Mouse (Mus musculus): Measurements from ENCODE around the gene Ly6g5b. TPM values are rescaled to one million over a fixed set of nuclear protein-coding genes. Genes with fewer than 3 reads are reported as not detected.

The Ly6g5b gene
- polyA plus RNA-seq, 1 experiment from 2014 or later: 0.66 TPM

DNA sequence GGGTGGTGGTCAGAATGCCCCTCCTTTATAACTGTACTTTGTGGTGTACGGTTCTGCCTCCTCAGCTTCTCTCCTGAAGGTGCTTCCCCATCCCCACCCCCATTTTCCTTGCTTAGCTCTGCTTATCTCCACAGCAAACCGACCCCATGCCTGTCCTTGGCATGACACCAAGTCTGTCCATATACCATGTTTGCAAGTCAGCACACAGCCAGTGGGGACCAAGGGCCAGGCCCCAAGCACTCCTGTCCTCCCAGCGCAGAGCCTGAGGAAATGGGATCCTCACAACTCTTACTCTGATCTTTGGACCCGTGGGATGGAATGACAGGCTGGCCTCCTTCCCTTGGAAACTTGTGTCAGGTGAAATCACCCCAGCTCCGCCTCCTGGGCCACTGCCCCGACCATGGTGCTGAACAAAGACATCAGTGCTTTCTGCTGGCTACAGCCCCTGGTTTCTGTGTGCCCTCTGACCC lies 12.0 kb downstream of the Ly6g5b start:
- Histone ChIP-seq H3K9ac (ENCODE audit: low read depth, low read length) (peak overlapping the region; percentile 41), H3K36me3 (ENCODE audit: control insufficient read depth, insufficient read depth, low read length) (peaks cover 16% of the 10 kb centered on the region), H3K4me2 (ENCODE audit: low read depth, low read length) (no peak overlapping the region), H3K9me3 (ENCODE audit: control insufficient read depth, low read length) (no peaks in the 10 kb centered on the region), H3K27me3 (replicated peaks; ENCODE audit: control insufficient read depth, insufficient read depth, low read length) (no peaks in the 10 kb centered on the region), H3K4me3 (ENCODE audit: low read length) (no peak overlapping the region), H3K27ac (ENCODE audit: low read length) (peak overlapping the region; percentile 85), H3K4me1 (ENCODE audit: control insufficient read depth, insufficient read depth, low read length) (peaks cover 28% of the 10 kb centered on the region)
- WGBS: 53% methylated on average over 6 of the region's 6 CpGs
- peak; percentile 77 for ATAC-seq

DNA sequence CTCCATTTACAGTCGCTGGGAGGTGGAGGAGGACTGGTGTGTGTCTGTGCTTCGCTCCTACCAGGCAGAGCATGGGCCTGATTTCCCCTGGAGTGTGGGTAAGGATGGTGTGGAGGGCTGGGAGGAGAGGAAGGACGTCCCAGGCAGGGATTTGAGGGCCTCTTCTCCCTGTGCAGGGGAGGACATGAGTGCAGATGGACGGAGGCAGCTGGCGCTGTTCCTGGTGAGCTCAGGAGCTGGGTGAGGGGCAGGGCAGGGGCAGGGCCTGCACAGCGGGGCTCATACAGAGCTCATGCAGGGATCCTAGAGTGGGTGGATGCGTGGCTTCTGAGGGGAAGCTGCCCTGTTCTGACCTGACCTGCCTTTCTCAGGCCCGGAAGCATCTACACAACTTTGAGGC lies 12.9 kb downstream of the Ly6g5b start:
- no peak overlapping the region for H3K4me3 ChIP-seq (ENCODE audit: low read length)
- 66% methylated on average over 8 of the region's 8 CpGs for WGBS
- peak overlapping the region; percentile 38; the same call in 1 of the 2 replicates for H3K27ac ChIP-seq (ENCODE audit: low read length)
- H3K4me2 ChIP-seq (ENCODE audit: low read depth, low read length): no peak overlapping the region
- no peak overlapping the region; the same call in 1 of the 2 replicates for H3K9ac ChIP-seq (ENCODE audit: low read depth, low read length)
- no peaks in the 10 kb centered on the region for H3K9me3 ChIP-seq (ENCODE audit: control insufficient read depth, low read length)
- peaks cover 18% of the 10 kb centered on the region for H3K36me3 ChIP-seq (ENCODE audit: control insufficient read depth, insufficient read depth, low read length)
- H3K4me1 ChIP-seq (ENCODE audit: control insufficient read depth, insufficient read depth, low read length): peaks cover 28% of the 10 kb centered on the region
- ATAC-seq: no peak
- H3K27me3 ChIP-seq (replicated peaks; ENCODE audit: control insufficient read depth, insufficient read depth, low read length): no peaks in the 10 kb centered on the region

DNA sequence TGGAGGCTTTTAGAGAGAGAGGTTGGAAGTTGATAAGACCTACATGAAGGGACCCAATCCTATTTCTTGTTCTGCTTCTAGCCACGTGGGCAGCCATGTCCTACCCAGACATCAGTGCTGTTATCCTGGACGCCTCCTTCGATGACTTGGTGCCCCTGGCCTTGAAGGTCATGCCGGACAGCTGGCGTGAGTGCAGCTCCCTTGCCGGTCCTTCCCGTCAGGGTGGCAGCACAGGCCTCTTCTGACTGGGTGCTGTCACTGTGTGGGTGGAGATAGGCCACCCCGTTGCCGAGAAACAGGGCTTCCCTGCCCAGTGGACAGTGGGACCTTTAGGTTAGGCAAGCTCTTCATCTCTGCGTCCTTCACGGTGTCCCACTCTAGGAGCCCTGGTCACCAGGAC lies 14.1 kb downstream of the Ly6g5b start:
- 89% methylated on average over 11 of the region's 11 CpGs for WGBS
- Histone ChIP-seq H3K9ac (ENCODE audit: low read depth, low read length) (no peak overlapping the region), H3K4me3 (ENCODE audit: low read length) (no peak overlapping the region), H3K9me3 (ENCODE audit: control insufficient read depth, low read length) (no peaks in the 10 kb centered on the region), H3K4me2 (ENCODE audit: low read depth, low read length) (no peak overlapping the region), H3K4me1 (ENCODE audit: control insufficient read depth, insufficient read depth, low read length) (peaks cover 28% of the 10 kb centered on the region), H3K27me3 (replicated peaks; ENCODE audit: control insufficient read depth, insufficient read depth, low read length) (no peaks in the 10 kb centered on the region), H3K27ac (ENCODE audit: low read length) (no peak overlapping the region), H3K36me3 (ENCODE audit: control insufficient read depth, insufficient read depth, low read length) (peaks cover 29% of the 10 kb centered on the region)
- no peak for ATAC-seq

DNA sequence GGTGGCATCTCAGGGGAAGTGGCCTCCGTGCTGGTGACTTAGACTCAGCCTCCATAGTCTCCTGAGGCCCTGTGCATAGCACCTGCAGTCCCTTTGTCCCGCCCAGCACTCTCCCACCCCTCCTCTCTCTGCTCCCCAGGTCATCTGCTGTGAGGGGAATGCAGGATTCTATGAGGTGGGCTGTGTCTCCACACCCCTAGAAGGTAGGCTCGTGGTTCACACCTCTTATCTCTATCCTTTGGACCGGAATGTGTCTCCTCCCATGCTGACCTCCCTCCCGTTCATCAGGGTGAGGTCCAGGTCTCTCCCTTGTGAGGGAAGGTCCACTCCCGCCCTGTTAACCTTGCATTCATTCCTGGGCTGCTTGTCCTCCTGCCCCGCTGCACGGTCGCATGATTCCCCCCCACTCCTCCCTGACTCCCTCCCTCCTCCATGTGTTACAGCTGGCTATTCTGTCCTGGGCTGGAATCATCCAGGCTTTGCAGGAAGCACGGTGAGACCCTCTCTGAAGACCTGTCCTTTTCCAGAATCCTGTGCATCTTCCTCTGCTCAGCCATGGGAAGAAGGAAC lies 14.9 kb downstream of the Ly6g5b start:
- peak; percentile 67 for ATAC-seq
- Histone ChIP-seq H3K27me3 (replicated peaks; ENCODE audit: control insufficient read depth, insufficient read depth, low read length) (no peaks in the 10 kb centered on the region), H3K4me1 (ENCODE audit: control insufficient read depth, insufficient read depth, low read length) (peaks cover 26% of the 10 kb centered on the region), H3K9ac (ENCODE audit: low read depth, low read length) (no peak overlapping the region; the same call in 1 of the 2 replicates), H3K4me3 (ENCODE audit: low read length) (no peak overlapping the region), H3K27ac (ENCODE audit: low read length) (peak overlapping the region; percentile 43; the same call in 1 of the 2 replicates), H3K9me3 (ENCODE audit: control insufficient read depth, low read length) (no peaks in the 10 kb centered on the region), H3K36me3 (ENCODE audit: control insufficient read depth, insufficient read depth, low read length) (peaks cover 29% of the 10 kb centered on the region), H3K4me2 (ENCODE audit: low read depth, low read length) (no peak overlapping the region)
- WGBS: 51% methylated on average over 10 of the region's 10 CpGs

DNA sequence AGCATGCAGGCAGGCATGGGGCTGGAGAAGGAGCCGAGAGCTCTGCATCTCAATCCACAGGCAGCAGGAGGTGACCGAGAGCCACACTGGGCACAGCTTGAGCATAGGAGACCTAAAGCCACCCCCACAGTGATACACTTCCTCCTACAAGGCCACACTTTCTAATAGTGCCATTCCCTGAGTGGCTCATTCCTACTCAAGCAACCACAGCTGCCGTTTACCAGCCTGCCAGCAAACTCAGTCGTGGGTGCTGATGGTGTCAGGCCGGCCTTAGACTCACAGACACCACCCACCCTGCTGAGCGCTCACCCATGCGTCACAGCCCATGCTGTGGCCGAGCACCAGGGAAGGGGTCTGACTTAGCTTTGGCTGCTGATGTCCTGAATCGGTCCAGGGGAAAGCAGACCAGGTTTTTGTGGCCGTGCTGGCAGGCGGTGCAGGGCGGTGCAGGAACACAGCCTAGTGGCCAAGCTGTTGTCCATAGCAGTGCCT lies 18.0 kb downstream of the Ly6g5b start:
- Histone ChIP-seq H3K36me3 (ENCODE audit: control insufficient read depth, insufficient read depth, low read length) (peaks cover 34% of the 10 kb centered on the region), H3K9ac (ENCODE audit: low read depth, low read length) (no peak overlapping the region), H3K4me2 (ENCODE audit: low read depth, low read length) (no peak overlapping the region), H3K4me3 (ENCODE audit: low read length) (no peak overlapping the region), H3K27ac (ENCODE audit: low read length) (no peak overlapping the region), H3K4me1 (ENCODE audit: control insufficient read depth, insufficient read depth, low read length) (peaks cover 16% of the 10 kb centered on the region; the same call in 1 of the 2 replicates), H3K9me3 (ENCODE audit: control insufficient read depth, low read length) (no peaks in the 10 kb centered on the region), H3K27me3 (replicated peaks; ENCODE audit: control insufficient read depth, insufficient read depth, low read length) (no peaks in the 10 kb centered on the region)
- 89% methylated on average over 12 of the region's 12 CpGs for WGBS
- ATAC-seq: no peak

DNA sequence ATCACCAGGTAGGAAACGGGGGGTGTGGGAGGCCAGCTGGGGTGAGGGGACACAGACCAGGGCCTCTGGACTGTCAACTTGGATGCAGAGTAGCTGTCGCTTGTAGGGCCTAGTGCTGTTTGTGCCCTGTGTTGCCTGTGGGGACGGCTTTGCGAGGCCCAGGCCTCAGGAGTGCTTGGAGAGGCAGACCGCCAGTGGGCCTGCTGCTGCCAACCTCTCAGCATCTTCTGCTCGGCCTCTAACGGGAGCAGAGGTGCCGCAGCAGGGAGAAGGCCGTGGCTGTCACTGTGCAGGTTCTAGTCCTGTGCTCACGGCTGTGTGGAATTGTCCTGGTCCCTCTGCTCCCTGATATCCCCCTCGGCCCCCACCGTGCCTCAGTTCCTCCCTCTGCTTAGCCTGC lies 18.6 kb downstream of the Ly6g5b start:
- Histone ChIP-seq H3K27me3 (replicated peaks; ENCODE audit: control insufficient read depth, insufficient read depth, low read length) (no peaks in the 10 kb centered on the region), H3K4me1 (ENCODE audit: control insufficient read depth, insufficient read depth, low read length) (peaks cover 10% of the 10 kb centered on the region; the same call in 1 of the 2 replicates), H3K4me3 (ENCODE audit: low read length) (no peak overlapping the region), H3K9me3 (ENCODE audit: control insufficient read depth, low read length) (no peaks in the 10 kb centered on the region), H3K4me2 (ENCODE audit: low read depth, low read length) (no peak overlapping the region), H3K9ac (ENCODE audit: low read depth, low read length) (no peak overlapping the region), H3K36me3 (ENCODE audit: control insufficient read depth, insufficient read depth, low read length) (peaks cover 30% of the 10 kb centered on the region), H3K27ac (ENCODE audit: low read length) (no peak overlapping the region)
- ATAC-seq: no peak
- WGBS: 87% methylated on average over 12 of the region's 12 CpGs

DNA sequence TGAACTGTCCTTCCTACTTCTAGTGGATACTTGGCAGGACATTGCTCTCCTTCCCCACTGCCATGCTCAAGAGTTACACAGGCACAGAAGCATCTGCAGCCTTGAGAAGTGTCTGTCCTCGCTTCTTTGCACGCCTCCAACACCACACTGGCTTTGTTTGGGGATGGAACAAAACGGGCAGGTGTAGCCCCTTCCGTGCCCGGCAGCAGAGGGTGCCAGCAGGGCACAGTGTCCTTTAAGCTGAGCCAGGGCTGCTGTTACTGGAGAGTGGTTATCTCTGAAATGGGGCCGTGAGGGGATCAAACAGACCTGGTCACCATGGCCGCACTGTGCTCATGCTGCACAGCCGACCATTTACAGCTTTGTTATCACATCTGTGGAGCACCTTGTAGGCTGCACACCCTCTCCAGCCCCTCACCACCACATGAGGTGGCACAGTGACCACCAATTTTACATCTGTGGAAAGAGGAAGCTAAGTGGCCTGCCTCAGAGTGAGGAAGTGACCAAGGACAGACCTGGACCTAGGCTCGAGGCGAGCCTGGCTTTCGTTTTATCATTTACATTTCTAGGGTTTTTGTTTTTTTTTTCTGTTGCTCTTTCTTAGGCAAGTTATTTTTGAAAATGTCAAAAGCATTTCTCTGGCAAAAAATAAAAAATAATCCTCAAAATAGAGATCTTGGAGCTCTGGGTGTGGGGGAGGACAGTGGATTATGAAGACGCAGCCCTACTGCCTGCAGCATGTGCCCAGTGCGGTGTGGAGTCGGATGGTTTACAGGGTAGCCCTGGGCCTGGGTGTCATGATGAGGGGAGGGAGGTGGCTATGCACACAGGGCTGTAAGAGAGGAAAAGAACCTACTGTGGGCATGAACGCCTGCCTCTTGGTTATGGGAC lies 20.5 kb downstream of the Ly6g5b start:
- Histone ChIP-seq H3K27me3 (replicated peaks; ENCODE audit: control insufficient read depth, insufficient read depth, low read length) (no peaks in the 10 kb centered on the region), H3K4me2 (ENCODE audit: low read depth, low read length) (no peak overlapping the region), H3K36me3 (ENCODE audit: control insufficient read depth, insufficient read depth, low read length) (peaks cover 20% of the 10 kb centered on the region), H3K4me3 (ENCODE audit: low read length) (no peak overlapping the region), H3K4me1 (ENCODE audit: control insufficient read depth, insufficient read depth, low read length) (peaks cover 11% of the 10 kb centered on the region; the same call in 1 of the 2 replicates), H3K27ac (ENCODE audit: low read length) (no peak overlapping the region; the same call in 1 of the 2 replicates), H3K9me3 (ENCODE audit: control insufficient read depth, low read length) (no peaks in the 10 kb centered on the region), H3K9ac (ENCODE audit: low read depth, low read length) (0 out of 2 replicates have a peak overlapping the region, but pooled peaks have one; percentile 24)
- no peak for ATAC-seq
- WGBS: 78% methylated on average over 15 of the region's 15 CpGs

DNA sequence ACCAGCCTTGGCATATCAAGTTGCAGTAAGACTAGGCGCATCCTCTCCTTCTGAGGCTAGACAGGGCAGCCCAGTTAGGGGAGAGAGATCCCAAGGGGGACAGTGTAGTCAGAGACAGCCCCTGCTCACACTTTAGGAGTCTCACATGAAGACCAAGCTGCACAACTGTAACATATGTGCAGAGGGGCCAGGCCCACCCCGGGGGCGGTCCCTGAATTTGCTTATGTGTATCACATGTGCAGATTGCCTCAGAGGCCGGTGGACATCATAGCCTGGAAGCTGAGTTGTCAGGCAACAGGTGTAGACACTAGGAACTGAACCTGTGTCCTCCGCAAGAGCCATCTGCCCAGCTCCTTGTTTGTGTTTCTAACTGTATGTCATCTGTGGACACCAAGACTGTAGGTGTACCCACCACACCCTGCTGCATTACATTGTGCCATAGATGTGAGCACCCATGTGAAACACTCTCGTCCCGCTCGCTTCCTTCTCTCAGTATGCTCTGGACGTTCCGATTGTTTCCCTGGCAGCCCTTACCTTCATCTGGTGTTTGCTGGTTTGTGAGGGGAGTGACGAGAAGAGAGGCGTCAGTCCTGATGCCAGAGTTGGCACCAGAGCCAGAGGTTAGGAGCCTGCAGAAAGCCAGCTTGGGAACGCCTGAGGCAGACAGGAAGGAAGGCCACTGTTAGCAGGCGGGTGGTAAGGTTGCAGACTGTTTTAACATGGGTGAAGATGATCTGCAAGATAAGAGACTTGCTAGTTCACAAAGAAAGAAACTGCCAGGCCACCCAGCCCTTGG lies 22.6 kb downstream of the Ly6g5b start:
- H3K4me2 ChIP-seq (ENCODE audit: low read depth, low read length): no peak overlapping the region
- H3K36me3 ChIP-seq (ENCODE audit: control insufficient read depth, insufficient read depth, low read length): peaks cover 20% of the 10 kb centered on the region
- H3K9me3 ChIP-seq (ENCODE audit: control insufficient read depth, low read length): no peaks in the 10 kb centered on the region
- H3K4me3 ChIP-seq (ENCODE audit: low read length): no peak overlapping the region
- no peak for ATAC-seq
- WGBS: 89% methylated on average over 14 of the region's 14 CpGs
- H3K27ac ChIP-seq (ENCODE audit: low read length): no peak overlapping the region
- H3K9ac ChIP-seq (ENCODE audit: low read depth, low read length): no peak overlapping the region
- peaks cover 7% of the 10 kb centered on the region; the same call in 1 of the 2 replicates for H3K4me1 ChIP-seq (ENCODE audit: control insufficient read depth, insufficient read depth, low read length)
- H3K27me3 ChIP-seq (replicated peaks; ENCODE audit: control insufficient read depth, insufficient read depth, low read length): no peaks in the 10 kb centered on the region
